Mouse (Mus musculus) testis, adult 2 months (tissue): ENCODE measurements around the gene Rgs6. TPM values are rescaled to one million over a fixed set of nuclear protein-coding genes. Genes with fewer than 3 reads are reported as not detected.

ENCODE experiments used
- H3K27ac ChIP-seq: fragments of 200-500 bp; 2 replicates; pipeline ENCODE4 v1.5.1; 2012; ENCODE audit warnings: low read depth, low read length; ENCODE audit not compliant: control insufficient read depth, insufficient read depth
- H3K27me3 ChIP-seq: fragments of 200-500 bp; 2 replicates; pipeline ENCODE4 v1.6.1; 2012; ENCODE audit warnings: mild to moderate bottlenecking, low read length, moderate library complexity; ENCODE audit not compliant: control insufficient read depth, insufficient read depth
- H3K36me3 ChIP-seq: fragments of 200-500 bp; 2 replicates; pipeline ENCODE4 v1.6.1; 2012; ENCODE audit warnings: mild to moderate bottlenecking, low read length; ENCODE audit not compliant: control insufficient read depth, insufficient read depth
- H3K4me1 ChIP-seq: fragments of 200-500 bp; 2 replicates; pipeline ENCODE4 v1.6.1; 2012; ENCODE audit warnings: low read length; ENCODE audit not compliant: control insufficient read depth, insufficient read depth
- H3K4me3 ChIP-seq: fragments of 200-500 bp; 2 replicates; pipeline ENCODE4 v1.5.1; 2012; ENCODE audit warnings: low read depth, mild to moderate bottlenecking, low read length, moderate library complexity, mixed read lengths; ENCODE audit not compliant: control insufficient read depth
- CTCF ChIP-seq: fragments of 200-500 bp; IDR thresholded peaks from 2 replicates; pipeline ENCODE4 v1.5.1; 2012; ENCODE audit warnings: low read depth, mild to moderate bottlenecking, inconsistent platforms, low read length, moderate library complexity; ENCODE audit not compliant: control insufficient read depth, insufficient read depth, insufficient replicate concordance
- POLR2A ChIP-seq: fragments of 200-500 bp; IDR thresholded peaks from 2 replicates; pipeline ENCODE4 v1.6.1; 2012; ENCODE audit warnings: low read depth, mild to moderate bottlenecking, inconsistent platforms, low read length, moderate library complexity; ENCODE audit not compliant: control insufficient read depth
- polyA plus RNA-seq: library from polyadenylated mRNA; depleted of rRNA; stranded (reverse); fragments of >200 nt; gene quantifications from 2 replicates; pipeline ENCODE4 v1.2.3, GENCODE M21; 2012

Gene Rgs6
- polyA plus RNA-seq, 1 experiment: 0.75 TPM

- no peaks in the 10 kb centered on the region for H3K4me1 ChIP-seq
- no peak for TF ChIP-seq CTCF
- no peak for TF ChIP-seq POLR2A
- no peak overlapping the region for H3K27ac ChIP-seq
- H3K4me3 ChIP-seq: no peak overlapping the region
- no peaks in the 10 kb centered on the region for H3K27me3 ChIP-seq
- no peaks in the 10 kb centered on the region for H3K36me3 ChIP-seq
Measured at GRCm38 (mm10) chr12:83131405-83131804, 543.3 kb downstream of the Rgs6 start.

DNA sequence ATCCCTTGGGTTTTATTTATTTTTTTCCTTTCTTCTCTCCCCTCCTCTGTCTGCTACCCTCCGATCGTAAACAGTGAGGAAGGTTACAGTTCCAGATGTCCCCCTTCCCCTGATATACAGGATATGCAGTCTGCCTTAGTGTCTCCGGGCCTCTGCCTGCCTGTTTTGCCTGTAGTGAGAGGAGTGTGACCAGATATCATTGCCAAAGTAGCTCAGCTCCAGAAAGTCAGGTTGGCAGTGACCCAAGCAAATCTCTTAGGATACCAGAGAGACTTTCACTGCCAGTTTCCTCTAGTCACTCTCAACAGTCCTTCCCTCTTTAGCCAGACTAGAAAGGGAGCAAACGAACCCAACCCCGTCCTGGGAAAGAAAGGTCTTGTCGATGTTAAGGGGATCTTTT, 545.7 kb downstream of the Rgs6 start:
- TF ChIP-seq CTCF (no peak), POLR2A (no peak)

DNA sequence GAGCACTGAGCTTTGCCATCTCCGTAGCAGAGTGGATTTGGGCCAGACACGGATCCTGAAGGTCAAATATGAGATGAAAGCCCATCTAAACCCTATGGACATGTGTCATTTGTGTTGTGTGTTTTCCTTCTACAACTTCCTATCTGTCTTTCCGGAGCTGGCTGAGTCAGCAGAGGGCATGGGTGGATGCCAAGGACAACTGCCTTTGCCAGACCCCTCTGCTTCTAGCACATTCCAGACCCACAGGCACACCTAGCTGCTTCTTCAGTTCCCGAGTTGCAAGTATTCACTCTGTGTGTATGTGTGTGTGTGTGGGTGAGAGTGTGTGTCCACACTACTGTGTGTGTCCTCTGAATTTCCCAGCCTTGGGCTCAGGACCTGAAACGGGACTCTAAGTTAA, 547.9 kb downstream of the Rgs6 start:
- Histone ChIP-seq H3K27me3 (no peaks in the 10 kb centered on the region), H3K36me3 (no peaks in the 10 kb centered on the region), H3K4me1 (no peaks in the 10 kb centered on the region; the same call in 1 of the 2 replicates), H3K27ac (no peak overlapping the region), H3K4me3 (no peak overlapping the region)
- TF ChIP-seq POLR2A (no peak), CTCF (no peak)

More for the DNA sequence above, 545.7 kb downstream of the Rgs6 start:
- Histone ChIP-seq H3K27ac (no peak overlapping the region), H3K4me1 (no peaks in the 10 kb centered on the region; the same call in 1 of the 2 replicates), H3K27me3 (no peaks in the 10 kb centered on the region), H3K36me3 (no peaks in the 10 kb centered on the region), H3K4me3 (no peak overlapping the region)

GRCm38 (mm10) chr12:83136460-83136859, 548.4 kb downstream of the Rgs6 start:
- Histone ChIP-seq H3K27ac (no peak overlapping the region), H3K4me1 (no peaks in the 10 kb centered on the region; the same call in 1 of the 2 replicates), H3K27me3 (no peaks in the 10 kb centered on the region), H3K36me3 (no peaks in the 10 kb centered on the region), H3K4me3 (no peak overlapping the region)
- no peak for TF ChIP-seq CTCF

DNA sequence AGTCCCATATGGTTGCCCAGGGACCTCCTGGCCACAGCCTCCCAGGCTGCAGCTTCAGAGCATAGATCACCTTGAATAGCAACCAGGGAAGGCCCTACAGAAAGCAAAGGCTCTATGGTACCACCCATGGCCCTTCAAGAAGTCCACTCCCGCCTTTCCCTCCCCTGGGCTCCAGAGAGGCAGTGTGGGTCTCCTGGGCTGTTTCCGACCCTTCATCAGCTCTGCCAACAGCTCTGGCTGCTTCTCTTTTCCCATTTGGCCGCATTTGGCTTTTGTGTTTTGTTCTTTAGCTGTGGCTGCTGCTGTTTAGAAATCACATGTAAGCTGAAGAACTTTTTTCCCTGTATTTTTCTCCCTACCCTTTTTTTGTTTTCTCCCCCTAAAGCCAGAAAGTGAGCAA, 548.9 kb downstream of the Rgs6 start:
- H3K4me3 ChIP-seq: no peak overlapping the region
- no peaks in the 10 kb centered on the region; the same call in 1 of the 2 replicates for H3K4me1 ChIP-seq
- TF ChIP-seq CTCF (no peak), POLR2A (no peak)
- no peak overlapping the region for H3K27ac ChIP-seq
- H3K36me3 ChIP-seq: no peaks in the 10 kb centered on the region
- H3K27me3 ChIP-seq: no peaks in the 10 kb centered on the region

DNA sequence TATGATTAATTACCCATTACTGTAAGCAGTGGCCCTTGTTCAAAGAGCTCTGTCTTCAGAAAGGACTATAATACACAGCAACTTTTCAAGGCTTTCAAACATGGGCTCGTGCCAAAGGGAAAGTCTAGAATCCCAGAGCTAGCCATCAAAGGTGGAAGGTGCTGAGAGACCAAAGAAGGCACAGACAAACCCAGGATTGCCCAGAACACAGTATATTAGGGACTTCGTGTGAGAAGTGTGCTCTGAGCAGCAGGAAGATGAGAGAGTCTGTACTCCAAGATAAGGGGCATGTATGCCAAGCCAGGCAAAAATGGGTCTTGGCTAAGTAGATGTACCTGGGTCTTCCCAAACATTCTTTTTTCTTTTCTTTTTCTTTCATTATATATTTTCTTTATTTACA, 553.1 kb downstream of the Rgs6 start:
- no peak for TF ChIP-seq CTCF
- TF ChIP-seq POLR2A: no peak
- Histone ChIP-seq H3K27me3 (no peaks in the 10 kb centered on the region), H3K4me1 (no peaks in the 10 kb centered on the region; the same call in 1 of the 2 replicates), H3K27ac (no peak overlapping the region), H3K4me3 (no peak overlapping the region), H3K36me3 (no peaks in the 10 kb centered on the region)

DNA sequence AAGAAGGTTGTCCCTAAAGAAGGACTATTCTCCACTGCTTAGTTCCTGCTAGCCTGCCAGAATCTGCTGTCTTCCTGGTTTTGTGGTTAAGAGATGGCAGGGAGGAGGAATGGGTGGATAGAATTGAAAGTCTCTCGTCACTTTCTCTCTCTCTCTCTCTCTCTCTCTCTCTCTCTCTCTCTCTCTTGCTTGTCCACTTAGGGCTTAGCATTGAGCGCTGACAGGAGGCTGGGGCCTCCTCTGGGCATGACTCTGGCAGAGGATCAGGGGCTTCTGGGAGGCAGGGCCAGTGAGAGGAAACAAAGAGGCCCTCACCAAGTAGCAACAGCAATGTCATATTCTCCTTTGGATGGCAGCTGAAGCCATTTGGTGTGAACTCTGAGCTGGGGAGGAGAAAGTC, 554.4 kb downstream of the Rgs6 start:
- Histone ChIP-seq H3K4me3 (no peak overlapping the region), H3K36me3 (no peaks in the 10 kb centered on the region), H3K4me1 (peaks cover 2% of the 10 kb centered on the region; the same call in 1 of the 2 replicates), H3K27me3 (no peaks in the 10 kb centered on the region), H3K27ac (no peak overlapping the region)
- no peak for TF ChIP-seq CTCF
- no peak for TF ChIP-seq POLR2A

- peaks cover 2% of the 10 kb centered on the region; the same call in 1 of the 2 replicates for H3K4me1 ChIP-seq
- no peak overlapping the region for H3K27ac ChIP-seq
- H3K36me3 ChIP-seq: no peaks in the 10 kb centered on the region
- no peaks in the 10 kb centered on the region for H3K27me3 ChIP-seq
- TF ChIP-seq CTCF: no peak
- no peak for TF ChIP-seq POLR2A
- H3K4me3 ChIP-seq: no peak overlapping the region
Measured at GRCm38 (mm10) chr12:83143071-83143470, 555.0 kb downstream of the Rgs6 start.
